Mouse (Mus musculus): ENCODE measurements around the gene Ube2k.

- TF ChIP-seq GATA1 (IDR thresholded peaks at IDR 0.05; ENCODE audit: borderline replicate concordance, low read length) (no peak), FLI1 (IDR thresholded peaks at IDR 0.05; ENCODE audit: low read length) (no peak)
Measured at GRCm38 (mm10) chr5:65538121-65538520, 1.1 kb downstream of the Ube2k start.

Data from megakaryocyte, embryonic 14.5 days (primary cell).